Mouse (Mus musculus): ENCODE results near the gene Pdcd2.

GRCm38 (mm10) chr17:15499656-15500394 is 27.3 kb downstream of the Pdcd2 start, which contains the start of the genes Psmb1 and Tbp:
- TF ChIP-seq POLR2A (IDR thresholded peaks at IDR 0.05; ENCODE audit: low read depth, low read length), result peak; percentile 51
- no peak for TF ChIP-seq CTCF (conservative IDR thresholded peaks at IDR 0.05; ENCODE audit: insufficient read depth, insufficient read length, low read depth, low read length)

Measured in kidney, adult 2 months (tissue).